In genomic region chr8:123185566-123186409, GRCm38 (mm10) we compare ENCODE assay signal across 8 mouse cellular contexts. TPM values are rescaled to one million over a fixed set of nuclear protein-coding genes. Genes with fewer than 3 reads are reported as not detected.
A peak's percentile ranks its signal among the peaks of the same experiment; 100 is the strongest.
DNase-seq lines count a peak whose midpoint lies in the region; ATAC-seq and TF ChIP-seq lines count a peak whose summit lies in the region.

Gene Dpep1, plus strand, starts transcription at chr8:123186242.

- ATAC-seq in embryonic facial prominence, embryonic 12.5 days (ENCODE audit: insufficient number of reproducible peaks, insufficient read depth, low FRiP score, low TSS enrichment) = no peak
- peak; percentile 38; the same call in 1 of the 2 replicates for ATAC-seq in limb, embryonic 14.5 days (ENCODE audit: low FRiP score, low read depth)
- ATAC-seq in inflammation-experienced regulatory T-cells, adult 6 months = no peak
- no peak for ATAC-seq in cerebellum, adult (ENCODE audit: insufficient number of reproducible peaks, low FRiP score, low TSS enrichment)

- H3K4me1 ChIP-seq in embryonic facial prominence, embryonic 12.5 days = peaks cover 24% of the 10 kb centered on the region
- H3K4me1 ChIP-seq in limb, embryonic 14.5 days (ENCODE audit: control insufficient read depth, insufficient read depth, low read length) = peaks cover 11% of the 10 kb centered on the region

- H3K4me3 ChIP-seq in embryonic facial prominence, embryonic 12.5 days = no peak within 1 kb of the TSS
- no peak within 1 kb of the TSS for H3K4me3 ChIP-seq in limb, embryonic 14.5 days (replicated peaks; ENCODE audit: low read length)

- peak within 1 kb of the TSS; percentile 81 for H3K27ac ChIP-seq in embryonic facial prominence, embryonic 12.5 days
- peak within 1 kb of the TSS; percentile 9 for H3K27ac ChIP-seq in limb, embryonic 14.5 days (replicated peaks; ENCODE audit: low read depth, low read length)

- H3K4me2 ChIP-seq in embryonic facial prominence, embryonic 12.5 days (replicated peaks) = peak within 1 kb of the TSS; percentile 31
- no peak within 1 kb of the TSS for H3K4me2 ChIP-seq in limb, embryonic 14.5 days (replicated peaks; ENCODE audit: low read depth, low read length, severe bottlenecking)

- 0 out of 2 replicates have a peak within 1 kb of the TSS, but pooled peaks have one; percentile 12 for H3K9ac ChIP-seq in embryonic facial prominence, embryonic 12.5 days
- H3K9ac ChIP-seq in limb, embryonic 14.5 days (ENCODE audit: low read depth, low read length, severe bottlenecking) = 0 out of 2 replicates have a peak within 1 kb of the TSS, but pooled peaks have one; percentile 18

- no peaks in the 10 kb centered on the region for H3K36me3 ChIP-seq in embryonic facial prominence, embryonic 12.5 days
- H3K36me3 ChIP-seq in limb, embryonic 14.5 days (ENCODE audit: control insufficient read depth, insufficient read depth, low read length) = no peaks in the 10 kb centered on the region

- DNase-seq in 3T3-L1 (ENCODE audit: low read depth, low spot score) = peak; percentile 60
- DNase-seq in heart, postnatal 14 days = peak; percentile 56 to 64
- DNase-seq in limb, embryonic 14.5 days (ENCODE audit: low spot score) = no peak
- peak; percentile 20 for DNase-seq in urinary bladder, postnatal 25 days (ENCODE audit: low spot score)
- no peak for DNase-seq in layer of hippocampus, postnatal 14 days (ENCODE audit: low spot score in 2 of 2)

- intact Hi-C loops in heart, postnatal 14 days (cut with DNase I) = no loop called here

- H3K9me3 ChIP-seq in embryonic facial prominence, embryonic 12.5 days = no peaks in the 10 kb centered on the region
- H3K9me3 ChIP-seq in limb, embryonic 14.5 days (ENCODE audit: control insufficient read depth, low read length) = no peaks in the 10 kb centered on the region

- 13% methylated on average over 19 of the region's 19 CpGs for WGBS in embryonic facial prominence, embryonic 12.5 days
- 17% methylated on average over 19 of the region's 19 CpGs for WGBS in limb, embryonic 14.5 days

- TF ChIP-seq POLR2A in limb, embryonic 14.5 days (IDR thresholded peaks at IDR 0.05; ENCODE audit: borderline replicate concordance, extremely low read depth, insufficient read depth, insufficient read length) = no peak

- no peaks in the 10 kb centered on the region for H3K27me3 ChIP-seq in embryonic facial prominence, embryonic 12.5 days
- H3K27me3 ChIP-seq in limb, embryonic 14.5 days (ENCODE audit: control insufficient read depth, insufficient read depth, low read length) = no peaks in the 10 kb centered on the region

RNA-seq across cellular contexts. Expression of gene Dpep1, which starts in this region (rescaled TPM):
- polyA plus RNA-seq in embryonic facial prominence, embryonic 12.5 days (2016; fragmentation: Nextera tagmentation; extraction: Ambion mirVana) = 1.6 and 2.3 TPM in 2 replicates
- total RNA-seq in heart, postnatal 14 days (2021) = 10 to 100 TPM; 28.6 to 43.2 TPM
- polyA plus RNA-seq in limb, embryonic 14.5 days (2012; rRNA removed) = 5.1 TPM in 2 replicates
- polyA plus RNA-seq in limb, embryonic 14.5 days (2014; fragmentation: Nextera tagmentation; extraction: Ambion mirVana) = 3.6 and 3.9 TPM in 2 replicates
- polyA plus RNA-seq in inflammation-experienced regulatory T-cells, adult 6 months (2017; shearing (Covaris generic)) = not detected
- total RNA-seq in layer of hippocampus, postnatal 14 days (2021) = under 1 TPM; 0.50 to 0.71 TPM

Comparison
In these comparisons a context has a peak if more than half of its experiments do, and no peak if none do; other contexts are left out.
1. RNA of gene Dpep1 (total RNA-seq): 28.6 to 43.2 TPM in heart, postnatal 14 days; 0.50 to 0.71 TPM in layer of hippocampus, postnatal 14 days; every median in the first group is over 10 times any median in the second.
2. DNase-seq: peak in 3T3-L1 (single experiment), heart, postnatal 14 days (2 of 2) and urinary bladder, postnatal 25 days (single experiment); none in limb, embryonic 14.5 days (single experiment) and layer of hippocampus, postnatal 14 days (0 of 2).